ENCODE assay signal across 10 mouse cellular contexts in the genomic region with DNA sequence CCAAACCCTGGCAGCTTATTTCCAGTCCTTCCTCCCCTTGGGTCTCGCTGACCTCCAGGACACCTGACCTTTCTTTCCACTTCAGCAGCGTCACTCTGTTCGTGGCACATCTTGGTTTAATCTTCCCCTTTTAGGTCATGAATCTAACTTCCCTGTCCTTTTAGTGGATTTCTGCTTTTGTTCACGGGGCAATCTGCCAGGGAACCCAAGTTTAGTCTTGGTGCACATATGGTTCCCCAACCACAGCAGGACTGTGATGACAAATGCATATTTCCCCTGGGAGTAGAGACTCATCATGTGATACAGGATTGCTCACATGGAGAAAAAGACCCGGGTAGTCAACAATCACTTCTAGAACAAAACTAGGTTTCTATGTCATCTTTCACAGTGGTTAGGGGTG.
DNase-seq lines count a peak whose midpoint lies in the region; ATAC-seq and TF ChIP-seq lines count a peak whose summit lies in the region.
"Had no signal": no experiment of that assay in that cellular context is flagged by ENCODE, and none has a peak within 500 bp of the region (broad histone marks: within the 10 kb centered on the region; RNA-seq: fewer than 3 reads in every experiment).

No protein-coding gene starts in this region.

- H3K27me3 ChIP-seq in embryonic facial prominence, embryonic 14.5 days (replicated peaks; ENCODE audit: control insufficient read depth, insufficient read depth, low read length), result no peaks in the 10 kb centered on the region
- no peaks in the 10 kb centered on the region for H3K27me3 ChIP-seq in embryonic facial prominence, embryonic 10.5 days (replicated peaks; ENCODE audit: low read depth, poor library complexity, severe bottlenecking)
- H3K27me3 ChIP-seq in midbrain, embryonic 14.5 days (ENCODE audit: control insufficient read depth, insufficient read depth, low read length), result no peaks in the 10 kb centered on the region
- H3K27me3 ChIP-seq in midbrain, embryonic 16.5 days (ENCODE audit: control insufficient read depth, insufficient read depth, low read depth, low read length), result no peaks in the 10 kb centered on the region
- no peaks in the 10 kb centered on the region for H3K27me3 ChIP-seq in neural tube, embryonic 15.5 days (replicated peaks)
- no peaks in the 10 kb centered on the region for H3K27me3 ChIP-seq in intestine, postnatal 0 days (replicated peaks; ENCODE audit: control insufficient read depth, insufficient read depth, low read length)

- peak; percentile 46 for DNase-seq in embryonic facial prominence, embryonic 14.5 days (ENCODE audit: low spot score)
- DNase-seq in embryonic facial prominence, embryonic 10.5 days (ENCODE audit: low spot score), result no peak
- DNase-seq in midbrain, embryonic 14.5 days, result peak; percentile 3
- DNase-seq in left cerebral cortex, adult 18-20 months (ENCODE audit: low spot score in 2 of 2), result peak; percentile 33 to 48
- DNase-seq in right cerebral cortex, postnatal 4 days, result peak; percentile 18

- no peak overlapping the region for H3K4me2 ChIP-seq in embryonic facial prominence, embryonic 14.5 days (ENCODE audit: low read depth, low read length)
- no peak overlapping the region for H3K4me2 ChIP-seq in midbrain, embryonic 14.5 days (ENCODE audit: low read length)
- no peak overlapping the region for H3K4me2 ChIP-seq in midbrain, embryonic 16.5 days (ENCODE audit: low read length)
- no peak overlapping the region for H3K4me2 ChIP-seq in neural tube, embryonic 15.5 days
- H3K4me2 ChIP-seq in intestine, postnatal 0 days (replicated peaks; ENCODE audit: low read depth), result no peak overlapping the region

- no peaks in the 10 kb centered on the region for H3K36me3 ChIP-seq in embryonic facial prominence, embryonic 14.5 days (ENCODE audit: control insufficient read depth, insufficient read depth, low read length)
- no peaks in the 10 kb centered on the region for H3K36me3 ChIP-seq in embryonic facial prominence, embryonic 10.5 days (replicated peaks)
- no peaks in the 10 kb centered on the region for H3K36me3 ChIP-seq in midbrain, embryonic 14.5 days (ENCODE audit: control insufficient read depth, insufficient read depth, low read length)
- no peaks in the 10 kb centered on the region for H3K36me3 ChIP-seq in midbrain, embryonic 16.5 days (ENCODE audit: control insufficient read depth, insufficient read depth, low read length)
- H3K36me3 ChIP-seq in neural tube, embryonic 15.5 days, result no peaks in the 10 kb centered on the region
- no peaks in the 10 kb centered on the region for H3K36me3 ChIP-seq in intestine, postnatal 0 days (ENCODE audit: control insufficient read depth, insufficient read depth)

- no peak for ATAC-seq in embryonic facial prominence, embryonic 14.5 days (ENCODE audit: low read depth)
- no peak for ATAC-seq in midbrain, embryonic 14.5 days (ENCODE audit: low FRiP score, low TSS enrichment)
- no peak for ATAC-seq in midbrain, embryonic 16.5 days
- ATAC-seq in neural tube, embryonic 15.5 days (ENCODE audit: low FRiP score), result no peak
- ATAC-seq in intestine, postnatal 0 days, result no peak
- ATAC-seq: activated CD4-positive, CD25-positive, alpha-beta regulatory T cell, adult 4 months had no signal

- no peak overlapping the region for H3K9ac ChIP-seq in embryonic facial prominence, embryonic 14.5 days (ENCODE audit: low read depth, low read length)
- H3K9ac ChIP-seq in midbrain, embryonic 14.5 days (replicated peaks; ENCODE audit: low read length), result no peak overlapping the region
- H3K9ac ChIP-seq in midbrain, embryonic 16.5 days (ENCODE audit: low read depth, low read length), result no peak overlapping the region
- H3K9ac ChIP-seq in neural tube, embryonic 15.5 days (replicated peaks), result no peak overlapping the region
- no peak overlapping the region for H3K9ac ChIP-seq in intestine, postnatal 0 days (ENCODE audit: low read depth, low read length)

- no peak overlapping the region for H3K4me3 ChIP-seq in embryonic facial prominence, embryonic 14.5 days (ENCODE audit: low read depth, low read length)
- no peak overlapping the region for H3K4me3 ChIP-seq in embryonic facial prominence, embryonic 10.5 days
- H3K4me3 ChIP-seq in midbrain, embryonic 14.5 days (replicated peaks; ENCODE audit: low read depth, low read length), result no peak overlapping the region
- no peak overlapping the region for H3K4me3 ChIP-seq in midbrain, embryonic 16.5 days (ENCODE audit: low read depth, low read length)
- no peak overlapping the region for H3K4me3 ChIP-seq in neural tube, embryonic 15.5 days (replicated peaks)
- H3K4me3 ChIP-seq in intestine, postnatal 0 days (ENCODE audit: low read depth, low read length), result no peak overlapping the region

- H3K9me3 ChIP-seq in embryonic facial prominence, embryonic 14.5 days (ENCODE audit: control insufficient read depth, low read length), result no peaks in the 10 kb centered on the region
- H3K9me3 ChIP-seq in embryonic facial prominence, embryonic 10.5 days, result no peaks in the 10 kb centered on the region
- no peaks in the 10 kb centered on the region for H3K9me3 ChIP-seq in midbrain, embryonic 14.5 days (ENCODE audit: control insufficient read depth, low read length)
- H3K9me3 ChIP-seq in midbrain, embryonic 16.5 days (replicated peaks; ENCODE audit: control insufficient read depth, low read length, poor library complexity, severe bottlenecking), result no peaks in the 10 kb centered on the region
- no peaks in the 10 kb centered on the region for H3K9me3 ChIP-seq in neural tube, embryonic 15.5 days (replicated peaks)
- no peaks in the 10 kb centered on the region for H3K9me3 ChIP-seq in intestine, postnatal 0 days (ENCODE audit: control insufficient read depth)

- no peak for TF ChIP-seq CTCF in intestine, postnatal 0 days (IDR thresholded peaks at IDR 0.05; ENCODE audit: low read depth)

- no peak overlapping the region for H3K27ac ChIP-seq in embryonic facial prominence, embryonic 14.5 days (replicated peaks; ENCODE audit: low read depth, low read length)
- H3K27ac ChIP-seq in embryonic facial prominence, embryonic 10.5 days (replicated peaks), result no peak overlapping the region
- no peak overlapping the region for H3K27ac ChIP-seq in midbrain, embryonic 14.5 days (replicated peaks; ENCODE audit: low read depth, low read length)
- no peak overlapping the region for H3K27ac ChIP-seq in midbrain, embryonic 16.5 days (ENCODE audit: low read length)
- H3K27ac ChIP-seq in neural tube, embryonic 15.5 days (replicated peaks), result no peak overlapping the region
- no peak overlapping the region for H3K27ac ChIP-seq in intestine, postnatal 0 days (ENCODE audit: low read depth, low read length)
- H3K27ac ChIP-seq: kidney, postnatal 0 days had no signal

- H3K4me1 ChIP-seq in embryonic facial prominence, embryonic 14.5 days (ENCODE audit: control insufficient read depth, insufficient read depth, low read length), result peaks cover 9% of the 10 kb centered on the region; the same call in 1 of the 2 replicates
- H3K4me1 ChIP-seq in embryonic facial prominence, embryonic 10.5 days, result peaks cover 15% of the 10 kb centered on the region
- no peaks in the 10 kb centered on the region for H3K4me1 ChIP-seq in midbrain, embryonic 14.5 days (ENCODE audit: control insufficient read depth, insufficient read depth, low read length)
- H3K4me1 ChIP-seq in midbrain, embryonic 16.5 days (ENCODE audit: control insufficient read depth, insufficient read depth, low read length), result no peaks in the 10 kb centered on the region
- 0 out of 2 replicates have a peak, but pooled peaks cover 4% of the 10 kb centered on the region for H3K4me1 ChIP-seq in neural tube, embryonic 15.5 days
- no peaks in the 10 kb centered on the region for H3K4me1 ChIP-seq in intestine, postnatal 0 days (replicated peaks; ENCODE audit: control insufficient read depth, insufficient read depth, low read length)

- WGBS in embryonic facial prominence, embryonic 14.5 days, result 50% methylated on average over 5 of the region's 5 CpGs
- 58% methylated on average over 5 of the region's 5 CpGs for WGBS in embryonic facial prominence, embryonic 10.5 days
- WGBS in midbrain, embryonic 14.5 days, result 83% methylated on average over 5 of the region's 5 CpGs
- WGBS in midbrain, embryonic 16.5 days, result 81% methylated on average over 5 of the region's 5 CpGs
- WGBS in neural tube, embryonic 15.5 days, result 70% methylated on average over 5 of the region's 5 CpGs
- WGBS in intestine, postnatal 0 days, result 89% methylated on average over 5 of the region's 5 CpGs
